Mouse (Mus musculus): ENCODE data around the gene Adam12.

DNA sequence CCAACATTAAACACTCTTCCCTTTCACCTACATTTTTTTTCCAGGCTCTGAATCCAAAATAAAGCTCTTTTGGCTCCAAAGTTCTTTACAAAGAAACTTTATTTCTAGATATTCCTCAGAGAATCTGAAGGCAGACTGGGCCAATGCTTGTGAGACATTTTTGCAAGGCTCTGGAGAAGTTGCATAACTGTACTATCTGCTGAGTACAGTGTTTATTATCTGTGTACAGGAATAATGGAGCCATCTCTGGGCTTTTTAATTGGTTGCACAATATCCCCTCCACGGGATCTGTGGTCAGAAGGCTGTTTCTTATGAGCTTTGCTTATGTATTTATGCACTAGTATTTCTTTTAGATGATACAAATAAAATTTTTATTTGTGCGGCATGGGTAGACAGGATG, 54.9 kb downstream of the Adam12 start:
- TF ChIP-seq CTCF (conservative IDR thresholded peaks at IDR 0.05; ENCODE audit: low read length): no peak
- TF ChIP-seq POU5F1 (IDR thresholded peaks at IDR 0.05; ENCODE audit: borderline replicate concordance, low read length): no peak

All from E14TG2a.4 (cell line).